ENCODE assay signal across 22 mouse cellular contexts in genomic region chr2:79547284-79547683, GRCm38 (mm10).
DNase-seq lines count a peak whose midpoint lies in the region; ATAC-seq lines count a peak whose summit lies in the region.
"Had no signal": no experiment of that assay in that cellular context is flagged by ENCODE, and none has a peak within 500 bp of the region (broad histone marks: within the 10 kb centered on the region; RNA-seq: fewer than 3 reads in every experiment).

No protein-coding gene starts in this region.

- no peak overlapping the region for H3K27ac ChIP-seq in heart, embryonic 15.5 days
- no peak overlapping the region for H3K27ac ChIP-seq in midbrain, embryonic 11.5 days (ENCODE audit: low read depth, low read length)
- no peak overlapping the region for H3K27ac ChIP-seq in midbrain, embryonic 14.5 days (replicated peaks; ENCODE audit: low read depth, low read length)
- H3K27ac ChIP-seq in intestine, embryonic 15.5 days, result peak overlapping the region; percentile 11; the same call in 1 of the 2 replicates
- H3K27ac ChIP-seq: embryonic facial prominence, embryonic 15.5 days; forebrain, embryonic 10.5 days; hindbrain, embryonic 15.5 days had no signal

- 35% methylated on average over 3 of the region's 3 CpGs for WGBS in heart, embryonic 15.5 days
- 76% methylated on average over 3 of the region's 3 CpGs for WGBS in midbrain, embryonic 11.5 days
- 83% methylated on average over 3 of the region's 3 CpGs for WGBS in midbrain, embryonic 14.5 days
- WGBS in intestine, embryonic 15.5 days, result 42% methylated on average over 3 of the region's 3 CpGs

- no peak overlapping the region for H3K9ac ChIP-seq in heart, embryonic 15.5 days
- no peak overlapping the region for H3K9ac ChIP-seq in midbrain, embryonic 11.5 days (ENCODE audit: low read length)
- H3K9ac ChIP-seq in midbrain, embryonic 14.5 days (replicated peaks; ENCODE audit: low read length), result no peak overlapping the region
- no peak overlapping the region for H3K9ac ChIP-seq in intestine, embryonic 15.5 days
- H3K9ac ChIP-seq: embryonic facial prominence, embryonic 15.5 days; hindbrain, embryonic 15.5 days had no signal

- ATAC-seq in heart, embryonic 15.5 days (replicated peaks; ENCODE audit: insufficient number of reproducible peaks, insufficient read depth, low FRiP score, low read depth), result 0 out of 2 replicates have a peak, but pooled peaks have one; percentile 7
- ATAC-seq in midbrain, embryonic 11.5 days (ENCODE audit: low FRiP score), result no peak
- ATAC-seq in midbrain, embryonic 14.5 days (ENCODE audit: low FRiP score, low TSS enrichment), result no peak
- ATAC-seq in intestine, embryonic 15.5 days, result no peak
- ATAC-seq: CD4-positive, CD25-positive, alpha-beta regulatory T cell, adult 4 months; forebrain, embryonic 14.5 days had no signal

- H3K4me3 ChIP-seq in heart, embryonic 15.5 days, result no peak overlapping the region
- no peak overlapping the region for H3K4me3 ChIP-seq in midbrain, embryonic 11.5 days (ENCODE audit: low read depth, low read length)
- no peak overlapping the region for H3K4me3 ChIP-seq in midbrain, embryonic 14.5 days (replicated peaks; ENCODE audit: low read depth, low read length)
- H3K4me3 ChIP-seq in intestine, embryonic 15.5 days (replicated peaks), result no peak overlapping the region
- H3K4me3 ChIP-seq: embryonic facial prominence, embryonic 15.5 days; erythroblast, embryonic 14.5 days; forebrain, embryonic 10.5 days; hindbrain, embryonic 15.5 days had no signal

- H3K9me3 ChIP-seq in heart, embryonic 15.5 days (replicated peaks), result no peaks in the 10 kb centered on the region
- H3K9me3 ChIP-seq in midbrain, embryonic 11.5 days (ENCODE audit: control insufficient read depth, low read length), result no peaks in the 10 kb centered on the region
- no peaks in the 10 kb centered on the region for H3K9me3 ChIP-seq in midbrain, embryonic 14.5 days (ENCODE audit: control insufficient read depth, low read length)
- no peaks in the 10 kb centered on the region for H3K9me3 ChIP-seq in intestine, embryonic 15.5 days
- H3K9me3 ChIP-seq: embryonic facial prominence, embryonic 15.5 days; forebrain, embryonic 10.5 days; G1E; hindbrain, embryonic 15.5 days had no signal

- DNase-seq in heart, adult 8-10 months (ENCODE audit: low spot score), result no peak
- DNase-seq in midbrain, embryonic 11.5 days (ENCODE audit: low spot score, missing footprints), result peak; percentile 33
- no peak for DNase-seq in midbrain, embryonic 14.5 days
- no peak for DNase-seq in layer of hippocampus, postnatal 25 days (ENCODE audit: extremely low spot score in 1 of 2, low spot score in 1 of 2)
- no peak for DNase-seq in frontal cortex, postnatal 25 days (ENCODE audit: low spot score in 2 of 2)
- DNase-seq: adrenal gland, postnatal 10 days; B cell, adult 2 months; cerebellum, adult 11 months; cerebellum, adult 8-10 months; embryo, embryonic 11 days; gastrocnemius, postnatal 36 days; heart, adult 18-20 months; heart, postnatal 36 days had no signal

- H3K36me3 ChIP-seq in heart, embryonic 15.5 days, result no peaks in the 10 kb centered on the region
- H3K36me3 ChIP-seq in midbrain, embryonic 11.5 days (ENCODE audit: control insufficient read depth, insufficient read depth, low read length), result no peaks in the 10 kb centered on the region
- no peaks in the 10 kb centered on the region for H3K36me3 ChIP-seq in midbrain, embryonic 14.5 days (ENCODE audit: control insufficient read depth, insufficient read depth, low read length)
- no peaks in the 10 kb centered on the region for H3K36me3 ChIP-seq in intestine, embryonic 15.5 days
- H3K36me3 ChIP-seq: embryonic facial prominence, embryonic 15.5 days; forebrain, embryonic 10.5 days; G1E; hindbrain, embryonic 15.5 days had no signal

- H3K4me1 ChIP-seq in heart, embryonic 15.5 days (replicated peaks), result peaks cover 34% of the 10 kb centered on the region
- H3K4me1 ChIP-seq in midbrain, embryonic 11.5 days (ENCODE audit: control insufficient read depth, insufficient read depth, low read length), result no peaks in the 10 kb centered on the region
- H3K4me1 ChIP-seq in midbrain, embryonic 14.5 days (ENCODE audit: control insufficient read depth, insufficient read depth, low read length), result no peaks in the 10 kb centered on the region
- peaks cover 15% of the 10 kb centered on the region for H3K4me1 ChIP-seq in intestine, embryonic 15.5 days (replicated peaks)
- H3K4me1 ChIP-seq: forebrain, embryonic 10.5 days; hindbrain, embryonic 15.5 days had no signal

- no peaks in the 10 kb centered on the region for H3K27me3 ChIP-seq in heart, embryonic 15.5 days
- H3K27me3 ChIP-seq in midbrain, embryonic 11.5 days (ENCODE audit: control insufficient read depth, insufficient read depth, low read length), result no peaks in the 10 kb centered on the region
- H3K27me3 ChIP-seq in midbrain, embryonic 14.5 days (ENCODE audit: control insufficient read depth, insufficient read depth, low read length), result no peaks in the 10 kb centered on the region
- H3K27me3 ChIP-seq in intestine, embryonic 15.5 days (replicated peaks), result no peaks in the 10 kb centered on the region
- H3K27me3 ChIP-seq: embryonic facial prominence, embryonic 15.5 days; hindbrain, embryonic 15.5 days had no signal

- H3K4me2 ChIP-seq in heart, embryonic 15.5 days, result no peak overlapping the region
- H3K4me2 ChIP-seq in midbrain, embryonic 11.5 days, result no peak overlapping the region
- H3K4me2 ChIP-seq in midbrain, embryonic 14.5 days (ENCODE audit: low read length), result no peak overlapping the region
- H3K4me2 ChIP-seq in intestine, embryonic 15.5 days (replicated peaks), result no peak overlapping the region
- H3K4me2 ChIP-seq: embryonic facial prominence, embryonic 15.5 days; hindbrain, embryonic 15.5 days had no signal
